ENCODE assay signal across 17 mouse cellular contexts in genomic region chr5:112385973-112386372, GRCm38 (mm10). TPM values are rescaled to one million over a fixed set of nuclear protein-coding genes. Genes with fewer than 3 reads are reported as not detected.
DNase-seq lines count a peak whose midpoint lies in the region; ATAC-seq and TF ChIP-seq lines count a peak whose summit lies in the region.
"Had no signal": no experiment of that assay in that cellular context is flagged by ENCODE, and none has a peak within 500 bp of the region (broad histone marks: within the 10 kb centered on the region; RNA-seq: fewer than 3 reads in every experiment).

No protein-coding gene starts in this region.

- no peak for TF ChIP-seq EP300 in stomach, postnatal 0 days (optimal IDR thresholded peaks at IDR 0.05)

- no peak overlapping the region for H3K4me3 ChIP-seq in liver, embryonic 12.5 days
- H3K4me3 ChIP-seq in stomach, postnatal 0 days (ENCODE audit: low read depth, low read length) = no peak overlapping the region
- H3K4me3 ChIP-seq in hindbrain, embryonic 11.5 days (ENCODE audit: low read depth, low read length) = no peak overlapping the region
- H3K4me3 ChIP-seq: embryonic facial prominence, embryonic 10.5 days; forebrain, embryonic 10.5 days; hindbrain, embryonic 12.5 days; layer of hippocampus, adult 2 months had no signal

- no peak overlapping the region for H3K27ac ChIP-seq in liver, embryonic 12.5 days
- no peak overlapping the region for H3K27ac ChIP-seq in stomach, postnatal 0 days (replicated peaks)
- H3K27ac ChIP-seq in hindbrain, embryonic 11.5 days (ENCODE audit: low read depth, low read length) = no peak overlapping the region
- H3K27ac ChIP-seq: embryonic facial prominence, embryonic 10.5 days; forebrain, embryonic 10.5 days; hindbrain, embryonic 12.5 days; layer of hippocampus, adult 2 months had no signal

- H3K27me3 ChIP-seq in liver, embryonic 12.5 days (replicated peaks) = peaks cover 3% of the 10 kb centered on the region
- no peaks in the 10 kb centered on the region for H3K27me3 ChIP-seq in stomach, postnatal 0 days (ENCODE audit: control insufficient read depth, insufficient read depth, low read length)
- H3K27me3 ChIP-seq in hindbrain, embryonic 11.5 days (ENCODE audit: control insufficient read depth, insufficient read depth, low read length) = no peaks in the 10 kb centered on the region
- H3K27me3 ChIP-seq: hindbrain, embryonic 12.5 days had no signal

- WGBS in liver, embryonic 12.5 days (ENCODE audit: insufficient replicate concordance) = 52% methylated on average over 2 of the region's 2 CpGs
- WGBS in stomach, postnatal 0 days = 51% methylated on average over 2 of the region's 2 CpGs
- WGBS in hindbrain, embryonic 11.5 days = 89% methylated on average over 2 of the region's 2 CpGs

- no peak overlapping the region for H3K4me2 ChIP-seq in liver, embryonic 12.5 days
- H3K4me2 ChIP-seq in stomach, postnatal 0 days (replicated peaks; ENCODE audit: low read depth) = no peak overlapping the region
- H3K4me2 ChIP-seq in hindbrain, embryonic 11.5 days (replicated peaks; ENCODE audit: low read depth, low read length) = no peak overlapping the region
- H3K4me2 ChIP-seq: hindbrain, embryonic 12.5 days; lung, embryonic 14.5 days had no signal

- H3K9ac ChIP-seq in liver, embryonic 12.5 days = no peak overlapping the region
- no peak overlapping the region for H3K9ac ChIP-seq in stomach, postnatal 0 days (ENCODE audit: low read length)
- H3K9ac ChIP-seq in hindbrain, embryonic 11.5 days (ENCODE audit: low read depth, low read length) = no peak overlapping the region
- H3K9ac ChIP-seq: hindbrain, embryonic 12.5 days; lung, embryonic 14.5 days had no signal

- H3K36me3 ChIP-seq in liver, embryonic 12.5 days = no peaks in the 10 kb centered on the region
- no peaks in the 10 kb centered on the region for H3K36me3 ChIP-seq in stomach, postnatal 0 days (ENCODE audit: control insufficient read depth, insufficient read depth, low read length)
- no peaks in the 10 kb centered on the region; the same call in 1 of the 2 replicates for H3K36me3 ChIP-seq in hindbrain, embryonic 11.5 days (ENCODE audit: control insufficient read depth, insufficient read depth, low read length)

- peak; percentile 41 for DNase-seq in cerebellum, adult 9-11 months
- no peak for DNase-seq in cerebellum, adult 8-10 months
- DNase-seq in ZHBTc4 (ENCODE audit: low read depth, low spot score) = peak; percentile 92
- DNase-seq in stomach, postnatal 0 days (ENCODE audit: low spot score) = peak; percentile 51
- no peak for DNase-seq in lung, adult 18-20 months
- DNase-seq in hindbrain, embryonic 11.5 days (ENCODE audit: low spot score) = no peak
- DNase-seq in lung, postnatal 36 days = no peak
- DNase-seq: adrenal gland, postnatal 25 days; kidney, adult 8-10 months; lung, embryonic 14.5 days; right cerebral cortex, postnatal 4 days had no signal

- no peaks in the 10 kb centered on the region for H3K9me3 ChIP-seq in liver, embryonic 12.5 days (replicated peaks)
- H3K9me3 ChIP-seq in stomach, postnatal 0 days (ENCODE audit: control insufficient read depth, low read length) = no peaks in the 10 kb centered on the region
- H3K9me3 ChIP-seq in hindbrain, embryonic 11.5 days (ENCODE audit: control insufficient read depth, low read length) = no peaks in the 10 kb centered on the region
- H3K9me3 ChIP-seq: embryonic facial prominence, embryonic 10.5 days; forebrain, embryonic 10.5 days; hindbrain, embryonic 12.5 days had no signal

- peak; percentile 91 for ATAC-seq in liver, embryonic 12.5 days
- ATAC-seq in stomach, postnatal 0 days (ENCODE audit: low FRiP score, low TSS enrichment) = peak; percentile 59
- ATAC-seq in hindbrain, embryonic 11.5 days (ENCODE audit: low FRiP score) = no peak

- no peak for TF ChIP-seq CTCF in stomach, postnatal 0 days (IDR thresholded peaks at IDR 0.05; ENCODE audit: low read depth)

- peaks cover 35% of the 10 kb centered on the region for H3K4me1 ChIP-seq in liver, embryonic 12.5 days
- no peaks in the 10 kb centered on the region for H3K4me1 ChIP-seq in stomach, postnatal 0 days (replicated peaks; ENCODE audit: control insufficient read depth, insufficient read depth)
- no peaks in the 10 kb centered on the region for H3K4me1 ChIP-seq in hindbrain, embryonic 11.5 days (replicated peaks; ENCODE audit: control insufficient read depth, insufficient read depth, low read length)

RNA-seq across cellular contexts. Expression of gene Asphd2, which starts 8.7 kb away (rescaled TPM):
- 0.93 and 1.1 TPM in 2 replicates for polyA plus RNA-seq in liver, embryonic 12.5 days (2016; fragmentation: Nextera tagmentation; extraction: Ambion mirVana)
- 4.4 and 4.6 TPM in 2 replicates for polyA plus RNA-seq in stomach, postnatal 0 days (2015; fragmentation: Nextera tagmentation; extraction: Ambion mirVana)
- 26.0 and 41.6 TPM in 2 replicates for polyA plus RNA-seq in hindbrain, embryonic 11.5 days (2014; fragmentation: Nextera tagmentation; extraction: Ambion mirVana)

RNA-seq across cellular contexts. Expression of gene Gm6583, which starts 30.1 kb away (rescaled TPM):
- polyA plus RNA-seq in liver, embryonic 12.5 days (2016; fragmentation: Nextera tagmentation; extraction: Ambion mirVana) = 0.35 and 0.41 TPM in 2 replicates
- polyA plus RNA-seq in stomach, postnatal 0 days (2015; fragmentation: Nextera tagmentation; extraction: Ambion mirVana) = 0.08 and 0.13 TPM in 2 replicates
- polyA plus RNA-seq in hindbrain, embryonic 11.5 days (2014; fragmentation: Nextera tagmentation; extraction: Ambion mirVana) = 0.13 and 0.26 TPM in 2 replicates
- polyA plus RNA-seq: cerebellum, adult 2 months had no signal

RNA-seq across cellular contexts. Expression of gene Hps4, which starts 43.1 kb away (rescaled TPM):
- polyA plus RNA-seq in liver, embryonic 12.5 days (2016; fragmentation: Nextera tagmentation; extraction: Ambion mirVana) = 17.2 and 18.7 TPM in 2 replicates
- 15.2 and 15.3 TPM in 2 replicates for polyA plus RNA-seq in stomach, postnatal 0 days (2015; fragmentation: Nextera tagmentation; extraction: Ambion mirVana)
- polyA plus RNA-seq in hindbrain, embryonic 11.5 days (2014; fragmentation: Nextera tagmentation; extraction: Ambion mirVana) = 29.8 and 30.0 TPM in 2 replicates

RNA-seq across cellular contexts. Expression of gene Srrd, which starts 43.1 kb away (rescaled TPM):
- 23.1 and 26.1 TPM in 2 replicates for polyA plus RNA-seq in liver, embryonic 12.5 days (2016; fragmentation: Nextera tagmentation; extraction: Ambion mirVana)
- polyA plus RNA-seq in stomach, postnatal 0 days (2015; fragmentation: Nextera tagmentation; extraction: Ambion mirVana) = 19.3 and 20.9 TPM in 2 replicates
- 49.8 and 50.5 TPM in 2 replicates for polyA plus RNA-seq in hindbrain, embryonic 11.5 days (2014; fragmentation: Nextera tagmentation; extraction: Ambion mirVana)

RNA-seq across cellular contexts. Expression of gene Tfip11, which starts 59.8 kb away (rescaled TPM):
- 19.7 and 20.7 TPM in 2 replicates for polyA plus RNA-seq in liver, embryonic 12.5 days (2016; fragmentation: Nextera tagmentation; extraction: Ambion mirVana)
- 12.4 and 12.9 TPM in 2 replicates for polyA plus RNA-seq in stomach, postnatal 0 days (2015; fragmentation: Nextera tagmentation; extraction: Ambion mirVana)
- 17.6 and 22.8 TPM in 2 replicates for polyA plus RNA-seq in hindbrain, embryonic 11.5 days (2014; fragmentation: Nextera tagmentation; extraction: Ambion mirVana)

Comparison
In these comparisons a context has a peak if more than half of its experiments do, and no peak if none do; other contexts are left out.
1. DNase-seq: peak in cerebellum, adult 9-11 months (single experiment), ZHBTc4 (single experiment) and stomach, postnatal 0 days (single experiment); none in cerebellum, adult 8-10 months (single experiment), lung, adult 18-20 months (0 of 2), hindbrain, embryonic 11.5 days (single experiment) and lung, postnatal 36 days (single experiment).